Mouse (Mus musculus) stomach, embryonic 16.5 days (tissue): Measurements from ENCODE around the gene Col18a1. TPM values are rescaled to one million over a fixed set of nuclear protein-coding genes. Genes with fewer than 3 reads are reported as not detected.

Experiments
- ATAC-seq: fragments of 200-750 bp; cut with Nextera tagmentation; 2 replicates; pipeline ENCODE4 v1.8.0; 2017; ENCODE audit warnings: moderate number of reproducible peaks, moderate TSS enrichment; ENCODE audit not compliant: insufficient read depth, low FRiP score
- H3K27ac ChIP-seq: fragments of 300-500 bp; sonication (generic); 2 replicates; pipeline ENCODE4 v1.5.1; 2014; ENCODE audit warnings: low read length
- H3K27me3 ChIP-seq: fragments of 300-500 bp; sonication (generic); 2 replicates; pipeline ENCODE4 v1.6.1; 2014; ENCODE audit warnings: low read length, control low read depth, mixed read lengths; ENCODE audit not compliant: control insufficient read depth, insufficient read depth
- H3K36me3 ChIP-seq: fragments of 300-500 bp; sonication (generic); 2 replicates; pipeline ENCODE4 v1.6.1; 2014; ENCODE audit warnings: low read length; ENCODE audit not compliant: control insufficient read depth, insufficient read depth
- H3K4me1 ChIP-seq: fragments of 300-500 bp; sonication (generic); 2 replicates; pipeline ENCODE4 v1.6.1; 2014; ENCODE audit warnings: low read length, control low read depth, mixed read lengths; ENCODE audit not compliant: control insufficient read depth, insufficient read depth
- H3K4me2 ChIP-seq: fragments of 300-500 bp; sonication (generic); 2 replicates; pipeline ENCODE4 v1.6.1; 2014; ENCODE audit warnings: low read depth, low read length, mixed read lengths
- H3K4me3 ChIP-seq: fragments of 300-500 bp; sonication (generic); replicated peaks from 2 replicates; pipeline ENCODE4 v1.5.1; 2014; ENCODE audit warnings: mild to moderate bottlenecking, low read length
- H3K9ac ChIP-seq: fragments of 300-500 bp; sonication (generic); 2 replicates; pipeline ENCODE4 v1.6.1; 2014; ENCODE audit warnings: low read length
- H3K9me3 ChIP-seq: fragments of 300-500 bp; sonication (generic); replicated peaks from 2 replicates; pipeline ENCODE4 v1.6.1; 2016; ENCODE audit warnings: low read length, control low read depth; ENCODE audit not compliant: control insufficient read depth
- WGBS: fragments of 180-500 bp; shearing (Covaris S2); extraction: QIAGEN DNeasy Blood & Tissue Kit; methylation state at CpG from one replicate; pipeline ENCODE4 v1.1.7; 2014; 5-methylcytosine and 5-hydroxymethylcytosine counted together
- polyA plus RNA-seq: library from polyadenylated mRNA; unstranded; fragments of >200 nt; fragmentation: Nextera tagmentation; extraction: Ambion mirVana; gene quantifications from 2 replicates; pipeline ENCODE4 v1.2.1, GENCODE M21; 2015

Gene Col18a1
- polyA plus RNA-seq, 1 experiment from 2014 or later, result 82.2 TPM

DNA sequence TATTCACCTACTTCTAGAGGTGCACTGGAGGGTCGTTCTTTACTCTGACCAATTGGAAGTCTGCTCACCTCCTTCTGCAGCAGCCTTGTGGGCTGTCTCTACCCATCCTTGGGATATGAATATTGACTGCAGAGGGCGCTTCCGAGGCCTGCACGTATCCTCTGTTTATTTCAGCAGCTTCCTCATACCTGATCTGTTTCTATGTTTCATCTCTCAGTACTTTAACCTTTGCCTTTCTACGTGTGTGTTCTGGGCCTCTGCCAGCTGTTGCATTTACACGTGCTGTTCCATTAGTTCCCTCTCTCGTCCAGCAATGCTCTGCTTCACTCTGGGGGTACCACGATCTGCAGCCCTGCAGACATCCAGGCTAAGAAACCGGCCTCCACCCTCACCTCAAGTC is 148.7 kb downstream of the Col18a1 start:
- Histone ChIP-seq H3K27me3 (no peaks in the 10 kb centered on the region), H3K27ac (no peak overlapping the region), H3K36me3 (no peaks in the 10 kb centered on the region), H3K4me3 (no peak overlapping the region), H3K4me1 (no peaks in the 10 kb centered on the region; the same call in 1 of the 2 replicates), H3K4me2 (no peak overlapping the region), H3K9ac (no peak overlapping the region), H3K9me3 (no peaks in the 10 kb centered on the region)
- no peak; the same call in 1 of the 2 replicates for ATAC-seq
- 40% methylated on average over 9 of the region's 9 CpGs for WGBS

DNA sequence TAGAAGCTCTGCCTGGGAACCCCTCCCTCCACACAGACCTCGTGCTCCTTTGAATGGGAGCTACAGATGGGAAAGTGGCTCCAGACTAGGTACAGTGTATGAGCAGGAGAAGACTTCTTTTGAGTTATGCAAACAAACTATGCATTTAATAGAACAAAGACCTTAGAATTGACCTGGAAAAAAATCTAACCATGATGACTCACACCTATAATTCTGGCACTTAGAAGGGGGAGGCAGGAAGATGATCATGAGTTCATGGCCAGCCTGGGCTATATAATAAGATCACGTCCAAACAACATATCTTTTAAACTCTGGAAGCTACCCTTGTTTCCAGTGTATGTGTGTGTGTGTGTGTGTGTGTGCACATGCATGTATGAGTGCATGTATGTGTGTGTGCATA is 149.3 kb downstream of the Col18a1 start:
- Histone ChIP-seq H3K4me3 (no peak overlapping the region), H3K9me3 (no peaks in the 10 kb centered on the region), H3K9ac (no peak overlapping the region), H3K4me1 (no peaks in the 10 kb centered on the region), H3K4me2 (no peak overlapping the region), H3K36me3 (no peaks in the 10 kb centered on the region), H3K27me3 (no peaks in the 10 kb centered on the region), H3K27ac (no peak overlapping the region)
- 59% methylated on average over 2 of the region's 2 CpGs for WGBS
- ATAC-seq, result no peak

DNA sequence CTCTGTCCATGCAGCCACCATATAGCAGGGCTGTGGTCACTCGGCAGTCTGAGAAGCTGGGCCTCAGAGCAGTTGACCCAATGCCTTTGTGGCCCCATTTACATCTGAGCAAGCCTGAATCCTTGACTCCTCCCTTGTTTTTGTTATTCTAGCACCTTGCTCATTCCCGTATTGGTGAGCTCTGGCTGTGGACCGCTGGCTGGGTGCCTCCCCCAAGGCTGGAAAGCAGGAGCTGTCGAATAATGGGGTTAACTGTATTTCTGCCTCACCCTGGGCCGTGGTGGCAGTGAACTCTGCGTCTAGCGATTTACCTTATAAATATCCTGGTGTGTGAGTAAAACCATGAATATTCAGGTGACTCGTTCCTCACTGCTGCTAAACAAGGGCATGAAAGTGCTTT is 149.8 kb downstream of the Col18a1 start:
- no peak for ATAC-seq
- no peak overlapping the region for H3K4me3 ChIP-seq

DNA sequence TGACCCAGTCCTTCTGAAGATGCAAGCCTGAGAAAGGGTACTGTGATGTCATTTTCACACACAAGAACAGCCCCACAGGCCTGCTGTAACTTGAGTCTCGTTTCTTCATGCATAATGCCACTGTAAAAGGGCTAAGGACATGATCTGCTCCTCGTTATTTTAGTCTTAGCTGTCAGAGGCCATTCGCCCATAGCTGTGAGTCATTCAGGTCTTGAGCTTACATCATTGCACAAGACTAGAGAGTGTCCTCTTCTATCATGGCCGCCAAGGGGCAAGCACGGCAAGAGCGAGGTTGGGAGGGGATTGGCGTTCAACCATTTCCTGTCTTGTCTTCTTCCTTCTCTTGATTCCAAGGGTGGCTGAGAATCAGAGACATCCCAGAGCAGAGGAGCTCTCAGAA is 150.3 kb downstream of the Col18a1 start:
- H3K9me3 ChIP-seq, result no peaks in the 10 kb centered on the region
- H3K36me3 ChIP-seq, result no peaks in the 10 kb centered on the region
- no peak overlapping the region for H3K4me3 ChIP-seq
- H3K27ac ChIP-seq, result no peak overlapping the region
- H3K27me3 ChIP-seq, result no peaks in the 10 kb centered on the region
- 79% methylated on average over 7 of the region's 7 CpGs for WGBS
- ATAC-seq, result no peak
- H3K4me1 ChIP-seq, result no peaks in the 10 kb centered on the region
- no peak overlapping the region for H3K4me2 ChIP-seq
- no peak overlapping the region for H3K9ac ChIP-seq

More for the DNA sequence above, 149.8 kb downstream of the Col18a1 start:
- no peaks in the 10 kb centered on the region for H3K27me3 ChIP-seq
- H3K9ac ChIP-seq, result no peak overlapping the region
- WGBS, result 47% methylated on average over 8 of the region's 8 CpGs
- no peak overlapping the region for H3K27ac ChIP-seq
- H3K36me3 ChIP-seq, result no peaks in the 10 kb centered on the region
- H3K4me1 ChIP-seq, result no peaks in the 10 kb centered on the region
- no peaks in the 10 kb centered on the region for H3K9me3 ChIP-seq
- H3K4me2 ChIP-seq, result no peak overlapping the region

DNA sequence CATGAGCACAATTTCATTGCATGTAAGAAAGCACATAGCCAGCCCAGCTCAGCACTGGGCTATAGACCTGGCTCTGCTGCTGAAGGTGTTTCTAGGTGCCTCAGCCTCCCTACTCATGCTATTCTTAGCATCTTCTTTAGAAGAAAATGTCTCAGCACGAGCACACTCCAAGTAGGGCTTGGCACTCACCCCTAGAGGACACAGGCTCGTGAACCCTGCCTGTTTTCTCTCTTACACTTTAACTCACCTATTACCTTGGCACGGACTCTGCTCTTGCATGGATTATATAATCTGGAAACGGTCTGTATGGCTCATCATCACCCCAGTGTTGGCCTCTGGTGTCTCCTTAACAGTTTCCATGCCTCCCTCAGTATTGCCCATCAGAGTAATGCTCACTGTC is 154.7 kb downstream of the Col18a1 start:
- H3K27me3 ChIP-seq, result no peaks in the 10 kb centered on the region
- no peak overlapping the region for H3K4me3 ChIP-seq
- no peak overlapping the region for H3K9ac ChIP-seq
- H3K27ac ChIP-seq, result no peak overlapping the region
- no peak overlapping the region for H3K4me2 ChIP-seq
- H3K36me3 ChIP-seq, result no peaks in the 10 kb centered on the region
- 78% methylated on average over 4 of the region's 4 CpGs for WGBS
- H3K9me3 ChIP-seq, result no peaks in the 10 kb centered on the region
- ATAC-seq, result no peak
- H3K4me1 ChIP-seq, result peaks cover 6% of the 10 kb centered on the region; the same call in 1 of the 2 replicates

DNA sequence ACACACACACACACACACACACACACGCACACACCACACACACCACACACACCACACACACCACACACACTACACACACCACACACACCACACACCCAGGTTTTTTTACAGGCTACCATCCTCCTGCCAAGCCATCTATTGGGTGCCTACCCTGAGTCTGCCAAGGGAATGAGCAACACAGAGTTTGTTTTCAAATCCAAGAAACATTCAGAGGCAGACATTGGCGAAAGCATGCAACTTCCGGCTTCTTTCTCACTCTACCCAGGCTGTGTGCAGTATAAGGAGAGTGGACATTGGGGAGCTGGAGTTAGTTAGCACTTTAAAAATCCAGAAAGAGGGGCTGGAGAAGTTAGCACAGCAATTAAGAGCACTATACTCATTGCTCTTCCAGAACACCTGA is 157.7 kb downstream of the Col18a1 start:
- no peak overlapping the region for H3K4me3 ChIP-seq
- no peak overlapping the region for H3K9ac ChIP-seq
- H3K36me3 ChIP-seq, result no peaks in the 10 kb centered on the region
- WGBS, result 84% methylated on average over 3 of the region's 3 CpGs
- ATAC-seq, result no peak
- H3K4me2 ChIP-seq, result no peak overlapping the region
- peaks cover 6% of the 10 kb centered on the region; the same call in 1 of the 2 replicates for H3K4me1 ChIP-seq
- H3K27ac ChIP-seq, result no peak overlapping the region
- no peaks in the 10 kb centered on the region for H3K9me3 ChIP-seq
- H3K27me3 ChIP-seq, result no peaks in the 10 kb centered on the region

DNA sequence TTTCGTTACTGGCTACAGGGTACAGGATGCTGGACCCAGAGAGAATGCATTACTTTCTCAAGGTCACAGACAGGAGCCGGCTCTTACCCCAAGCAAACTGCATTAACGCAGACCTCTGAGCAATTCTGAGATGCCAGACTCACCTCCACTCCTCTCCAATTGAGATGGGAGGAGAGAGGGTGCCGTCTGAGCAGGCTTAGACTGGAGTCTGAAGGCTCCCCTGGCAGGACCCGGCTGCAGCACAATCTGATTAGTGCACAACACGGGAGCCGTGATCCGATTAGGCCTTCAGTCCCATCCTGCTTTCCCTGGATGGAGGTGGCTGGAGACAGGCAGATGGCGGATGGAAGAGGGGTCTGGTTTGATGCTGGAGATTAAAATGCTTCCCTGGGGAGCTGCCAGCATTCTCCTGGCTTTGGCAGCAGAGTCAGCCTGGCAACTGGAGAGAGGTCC is 158.2 kb downstream of the Col18a1 start:
- peak overlapping the region; percentile 16; the same call in 1 of the 2 replicates for H3K9ac ChIP-seq
- H3K4me2 ChIP-seq, result no peak overlapping the region
- ATAC-seq, result peak; percentile 70
- H3K4me3 ChIP-seq, result no peak overlapping the region
- H3K4me1 ChIP-seq, result peaks cover 6% of the 10 kb centered on the region; the same call in 1 of the 2 replicates
- 29% methylated on average over 9 of the region's 9 CpGs for WGBS
- H3K9me3 ChIP-seq, result no peaks in the 10 kb centered on the region
- H3K27ac ChIP-seq, result peak overlapping the region; percentile 61
- no peaks in the 10 kb centered on the region for H3K36me3 ChIP-seq
- no peaks in the 10 kb centered on the region for H3K27me3 ChIP-seq

DNA sequence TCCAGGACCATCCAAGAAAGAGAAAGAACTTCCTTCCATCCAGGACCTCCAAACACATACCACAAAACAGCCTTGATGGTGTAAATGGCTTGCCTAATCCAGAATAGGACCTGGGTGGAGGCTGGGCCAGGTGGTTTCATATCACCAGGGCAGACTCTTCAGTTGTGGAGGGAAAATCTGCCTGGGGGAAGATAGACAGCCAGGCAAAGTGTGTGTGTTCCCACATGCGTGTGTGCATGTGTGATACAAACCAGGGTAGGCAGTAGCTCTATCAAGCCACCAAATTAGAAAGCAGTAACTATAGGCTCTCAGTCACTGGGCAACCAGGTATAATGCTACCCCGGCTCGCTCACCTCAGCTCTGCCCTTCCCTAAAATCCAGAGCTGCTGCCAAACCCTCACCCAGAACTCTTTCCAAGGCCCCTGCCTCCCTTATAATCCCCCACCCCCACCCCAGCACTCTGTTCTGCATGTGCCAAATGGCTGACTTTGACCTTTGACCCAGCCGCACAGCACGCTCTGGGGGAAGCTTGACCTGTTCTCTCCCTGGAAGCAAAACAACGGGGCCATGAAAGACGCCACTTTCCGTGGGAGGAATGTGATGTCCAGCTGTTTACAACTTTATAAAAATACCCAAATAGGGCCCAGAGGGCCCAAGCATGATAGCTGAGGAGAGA is 158.8 kb downstream of the Col18a1 start:
- ATAC-seq, result 0 out of 2 replicates have a peak, but pooled peaks have one; percentile 19
- Histone ChIP-seq H3K9ac (no peak overlapping the region), H3K9me3 (no peaks in the 10 kb centered on the region), H3K4me3 (no peak overlapping the region), H3K4me2 (no peak overlapping the region), H3K27ac (peak overlapping the region; percentile 61; the same call in 1 of the 2 replicates), H3K4me1 (peaks cover 6% of the 10 kb centered on the region; the same call in 1 of the 2 replicates), H3K36me3 (no peaks in the 10 kb centered on the region), H3K27me3 (no peaks in the 10 kb centered on the region)
- WGBS, result 45% methylated on average over 8 of the region's 8 CpGs

DNA sequence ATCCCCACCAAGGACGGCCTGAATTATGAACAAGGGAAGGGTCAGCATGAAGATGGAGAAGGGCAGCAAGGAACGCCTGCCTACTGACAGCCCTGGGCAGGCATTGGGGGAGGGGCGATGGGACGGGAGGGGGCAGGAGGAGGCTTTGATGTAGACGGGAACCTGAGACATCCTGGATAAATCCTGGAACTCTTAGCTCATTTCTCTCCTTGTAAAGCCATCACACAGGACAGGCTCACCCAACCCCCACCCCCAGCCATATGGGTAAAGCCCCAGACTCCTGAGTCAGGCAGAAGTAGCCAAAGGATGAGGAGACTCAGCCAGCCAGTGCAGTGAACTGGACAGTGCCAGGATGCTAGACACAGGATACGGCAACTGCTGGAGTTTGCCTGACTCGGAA is 161.4 kb downstream of the Col18a1 start:
- H3K36me3 ChIP-seq, result no peaks in the 10 kb centered on the region
- no peak overlapping the region for H3K4me2 ChIP-seq
- ATAC-seq, result no peak
- peaks cover 6% of the 10 kb centered on the region; the same call in 1 of the 2 replicates for H3K4me1 ChIP-seq
- WGBS, result 20% methylated on average over 7 of the region's 7 CpGs
- H3K27ac ChIP-seq, result no peak overlapping the region
- 0 out of 2 replicates have a peak, but pooled peaks cover 3% of the 10 kb centered on the region for H3K9me3 ChIP-seq
- no peaks in the 10 kb centered on the region for H3K27me3 ChIP-seq
- no peak overlapping the region for H3K4me3 ChIP-seq
- no peak overlapping the region for H3K9ac ChIP-seq
